Mouse (Mus musculus) stomach, embryonic 16.5 days (tissue): ENCODE measurements around the gene Nup35. TPM values are rescaled to one million over a fixed set of nuclear protein-coding genes. Genes with fewer than 3 reads are reported as not detected.

ENCODE experiments used
- ATAC-seq: fragments of 200-750 bp; cut with Nextera tagmentation; 2 replicates; pipeline ENCODE4 v1.8.0; 2017; ENCODE audit warnings: moderate number of reproducible peaks, moderate TSS enrichment; ENCODE audit not compliant: insufficient read depth, low FRiP score
- H3K27ac ChIP-seq: fragments of 300-500 bp; sonication (generic); 2 replicates; pipeline ENCODE4 v1.5.1; 2014; ENCODE audit warnings: low read length
- H3K27me3 ChIP-seq: fragments of 300-500 bp; sonication (generic); 2 replicates; pipeline ENCODE4 v1.6.1; 2014; ENCODE audit warnings: low read length, control low read depth, mixed read lengths; ENCODE audit not compliant: control insufficient read depth, insufficient read depth
- H3K36me3 ChIP-seq: fragments of 300-500 bp; sonication (generic); 2 replicates; pipeline ENCODE4 v1.6.1; 2014; ENCODE audit warnings: low read length; ENCODE audit not compliant: control insufficient read depth, insufficient read depth
- H3K4me1 ChIP-seq: fragments of 300-500 bp; sonication (generic); 2 replicates; pipeline ENCODE4 v1.6.1; 2014; ENCODE audit warnings: low read length, control low read depth, mixed read lengths; ENCODE audit not compliant: control insufficient read depth, insufficient read depth
- H3K4me2 ChIP-seq: fragments of 300-500 bp; sonication (generic); 2 replicates; pipeline ENCODE4 v1.6.1; 2014; ENCODE audit warnings: low read depth, low read length, mixed read lengths
- H3K4me3 ChIP-seq: fragments of 300-500 bp; sonication (generic); replicated peaks from 2 replicates; pipeline ENCODE4 v1.5.1; 2014; ENCODE audit warnings: mild to moderate bottlenecking, low read length
- H3K9ac ChIP-seq: fragments of 300-500 bp; sonication (generic); 2 replicates; pipeline ENCODE4 v1.6.1; 2014; ENCODE audit warnings: low read length
- H3K9me3 ChIP-seq: fragments of 300-500 bp; sonication (generic); replicated peaks from 2 replicates; pipeline ENCODE4 v1.6.1; 2016; ENCODE audit warnings: low read length, control low read depth; ENCODE audit not compliant: control insufficient read depth
- WGBS: fragments of 180-500 bp; shearing (Covaris S2); extraction: QIAGEN DNeasy Blood & Tissue Kit; methylation state at CpG from one replicate; pipeline ENCODE4 v1.1.7; 2014; 5-methylcytosine and 5-hydroxymethylcytosine counted together
- microRNA counts: library from miRNA; unstranded; fragments of <30 nt; microRNA quantifications from one replicate; lab custom pipeline; 2016
- microRNA-seq: library from miRNA; unstranded; fragments of <30 nt; microRNA quantifications from one replicate; pipeline ENCODE4, GENCODE M21; 2016
- polyA plus RNA-seq: library from polyadenylated mRNA; unstranded; fragments of >200 nt; fragmentation: Nextera tagmentation; extraction: Ambion mirVana; gene quantifications from 2 replicates; pipeline ENCODE4 v1.2.1, GENCODE M21; 2015

Gene Nup35
- polyA plus RNA-seq, 1 experiment from 2014 or later: 37.6 TPM

DNA sequence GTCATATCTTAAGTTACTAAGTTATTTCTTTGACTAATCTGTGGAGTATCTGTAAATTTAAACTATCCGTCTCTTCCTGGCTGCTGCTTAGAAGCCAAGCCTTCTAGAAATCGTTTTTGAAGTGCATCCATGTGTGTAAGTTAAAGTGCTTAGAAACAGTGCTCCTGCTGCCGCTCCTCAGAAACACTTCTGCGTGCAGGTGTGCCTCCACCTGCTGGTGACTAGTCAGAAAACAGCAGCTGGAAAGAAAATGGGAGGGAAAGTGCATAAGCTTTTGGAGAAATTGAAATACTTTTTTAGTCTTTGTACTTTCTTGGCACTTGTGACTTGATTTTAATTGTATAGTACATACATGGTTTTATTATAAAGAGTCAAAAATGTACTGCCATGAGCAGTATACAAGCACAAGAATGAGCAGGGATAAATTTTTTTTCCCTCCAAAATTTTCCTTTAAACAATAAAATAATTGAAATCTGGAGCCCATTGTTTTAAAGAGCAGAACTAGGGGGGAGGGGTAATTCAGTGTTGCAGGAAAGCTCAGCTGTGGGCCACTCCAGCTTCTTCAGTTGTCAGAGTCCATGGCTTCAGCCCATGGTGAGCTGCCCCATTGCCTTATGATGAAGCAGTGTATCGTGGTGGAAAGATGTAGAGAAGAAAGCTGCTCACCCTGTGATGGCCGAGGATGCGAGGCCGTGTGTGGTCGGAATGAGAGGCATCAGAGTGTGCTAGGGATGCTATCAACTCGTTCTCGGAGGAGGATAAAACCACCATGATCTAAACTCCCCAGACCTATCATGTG is 53.0 kb downstream of the Nup35 start:
- no peak for ATAC-seq
- Histone ChIP-seq H3K4me3 (no peak overlapping the region), H3K4me2 (no peak overlapping the region), H3K36me3 (no peaks in the 10 kb centered on the region), H3K27me3 (no peaks in the 10 kb centered on the region), H3K9me3 (no peaks in the 10 kb centered on the region), H3K9ac (no peak overlapping the region), H3K27ac (no peak overlapping the region), H3K4me1 (no peaks in the 10 kb centered on the region)
- WGBS: 77% methylated on average over 11 of the region's 11 CpGs

DNA sequence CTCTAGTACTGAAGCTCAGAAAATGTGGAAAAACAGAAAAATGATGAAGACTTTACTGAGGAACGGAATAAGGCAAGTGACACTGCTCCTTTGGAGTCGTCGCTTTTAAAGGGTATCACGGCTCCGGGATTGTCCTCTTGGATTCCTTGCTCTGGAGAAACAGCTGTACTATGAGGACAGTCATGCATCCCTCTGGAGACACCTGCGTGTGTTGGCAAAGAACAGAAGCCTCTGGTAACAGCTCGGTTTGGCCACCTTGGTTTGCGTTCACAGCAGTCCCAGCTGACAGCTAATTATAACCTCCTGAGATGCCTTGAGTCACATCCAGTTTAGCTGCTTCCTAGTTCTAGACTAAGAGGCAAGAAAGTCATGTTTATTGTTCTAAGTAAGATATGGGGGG is 61.8 kb downstream of the Nup35 start:
- Histone ChIP-seq H3K9ac (no peak overlapping the region), H3K27me3 (no peaks in the 10 kb centered on the region), H3K36me3 (no peaks in the 10 kb centered on the region), H3K4me2 (no peak overlapping the region), H3K27ac (no peak overlapping the region), H3K4me1 (no peaks in the 10 kb centered on the region), H3K9me3 (no peaks in the 10 kb centered on the region), H3K4me3 (no peak overlapping the region)
- no peak for ATAC-seq
- 84% methylated on average over 8 of the region's 8 CpGs for WGBS

DNA sequence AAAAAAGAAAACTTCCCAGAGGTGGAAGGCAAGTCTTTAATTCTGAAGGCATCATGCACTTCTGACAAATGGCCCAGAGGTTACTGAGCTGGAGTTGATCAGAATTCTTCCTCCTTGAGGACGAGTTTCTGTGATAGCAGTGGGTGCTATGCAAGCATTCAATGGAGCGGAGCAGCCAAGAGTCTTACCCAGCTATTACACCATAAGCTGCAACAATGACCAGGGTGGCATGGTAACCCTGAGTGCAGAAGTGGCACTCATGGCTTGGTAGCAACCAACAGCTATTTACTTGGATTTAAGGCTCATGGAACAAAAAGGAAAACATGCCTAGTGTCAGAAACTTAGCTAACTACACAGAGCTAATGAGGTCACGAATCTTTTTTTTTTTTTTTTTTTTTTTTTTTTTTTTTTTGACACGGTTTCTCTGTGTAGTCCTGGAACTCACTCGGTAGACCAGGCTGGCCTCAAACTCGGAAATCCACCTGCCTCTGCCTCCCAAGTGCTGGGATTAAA is 66.7 kb downstream of the Nup35 start:
- Histone ChIP-seq H3K4me2 (no peak overlapping the region), H3K9ac (no peak overlapping the region), H3K4me3 (no peak overlapping the region), H3K4me1 (no peaks in the 10 kb centered on the region), H3K27ac (no peak overlapping the region), H3K27me3 (no peaks in the 10 kb centered on the region), H3K9me3 (no peaks in the 10 kb centered on the region), H3K36me3 (no peaks in the 10 kb centered on the region)
- ATAC-seq: no peak
- 78% methylated on average over 6 of the region's 6 CpGs for WGBS

DNA sequence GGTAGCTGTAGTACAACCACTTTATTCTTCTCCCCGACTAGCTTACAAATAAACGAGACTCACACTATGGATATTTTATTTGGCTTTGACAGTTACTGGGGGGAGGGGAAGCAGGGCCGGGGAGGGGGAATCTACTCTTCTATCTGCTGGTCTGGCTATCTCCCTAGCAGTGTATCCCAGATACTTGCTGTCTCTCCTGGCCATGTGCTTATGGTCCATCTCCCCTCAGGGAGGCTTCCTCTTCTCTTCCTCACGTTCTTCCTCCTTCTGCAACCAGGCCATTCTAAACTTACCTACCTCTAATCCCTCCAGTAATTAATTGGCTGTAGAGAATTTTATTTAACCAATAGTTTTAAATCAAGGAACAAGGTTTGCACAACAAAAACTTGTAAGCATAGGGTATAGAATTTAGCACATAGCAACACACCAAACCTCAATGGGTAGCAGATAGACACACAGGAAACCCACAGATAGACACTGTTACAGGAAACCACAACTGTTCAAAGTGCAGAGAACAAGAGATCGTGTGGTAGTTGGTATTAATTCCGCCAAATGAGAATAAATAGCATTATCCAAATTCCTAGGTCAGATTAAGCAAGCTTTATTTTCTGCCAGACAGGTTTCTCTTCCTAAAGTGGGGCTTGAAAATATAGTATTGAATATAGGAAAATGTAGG is 67.5 kb downstream of the Nup35 start:
- H3K9me3 ChIP-seq: no peaks in the 10 kb centered on the region
- no peaks in the 10 kb centered on the region for H3K27me3 ChIP-seq
- no peaks in the 10 kb centered on the region for H3K4me1 ChIP-seq
- ATAC-seq: no peak
- H3K36me3 ChIP-seq: no peaks in the 10 kb centered on the region
- H3K4me2 ChIP-seq: no peak overlapping the region
- H3K4me3 ChIP-seq: no peak overlapping the region
- 72% methylated on average over 6 of the region's 6 CpGs for WGBS
- no peak overlapping the region for H3K27ac ChIP-seq
- H3K9ac ChIP-seq: no peak overlapping the region

DNA sequence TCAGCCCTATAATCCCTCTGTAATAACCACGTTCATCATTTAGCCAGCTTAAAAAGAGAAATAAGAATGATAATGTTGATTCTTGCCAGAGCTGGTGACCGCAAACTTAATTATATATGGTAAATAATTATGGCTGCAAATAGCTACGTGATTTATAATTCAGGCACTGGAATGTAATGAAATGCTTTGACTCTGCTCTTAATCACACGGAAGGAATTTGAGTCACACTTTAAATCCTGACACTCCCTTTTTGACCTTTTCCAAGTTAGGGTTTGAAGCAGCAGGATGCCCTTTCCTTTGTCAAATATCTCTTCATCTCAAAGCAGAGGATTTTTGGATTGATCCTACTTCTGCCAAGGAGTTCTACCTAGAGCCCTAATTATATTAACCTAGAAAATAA is 71.2 kb downstream of the Nup35 start:
- no peak for ATAC-seq
- 45% methylated on average over 4 of the region's 4 CpGs for WGBS
- Histone ChIP-seq H3K27me3 (no peaks in the 10 kb centered on the region), H3K4me3 (no peak overlapping the region), H3K27ac (no peak overlapping the region), H3K9me3 (no peaks in the 10 kb centered on the region), H3K36me3 (no peaks in the 10 kb centered on the region), H3K9ac (no peak overlapping the region), H3K4me1 (no peaks in the 10 kb centered on the region), H3K4me2 (no peak overlapping the region)

DNA sequence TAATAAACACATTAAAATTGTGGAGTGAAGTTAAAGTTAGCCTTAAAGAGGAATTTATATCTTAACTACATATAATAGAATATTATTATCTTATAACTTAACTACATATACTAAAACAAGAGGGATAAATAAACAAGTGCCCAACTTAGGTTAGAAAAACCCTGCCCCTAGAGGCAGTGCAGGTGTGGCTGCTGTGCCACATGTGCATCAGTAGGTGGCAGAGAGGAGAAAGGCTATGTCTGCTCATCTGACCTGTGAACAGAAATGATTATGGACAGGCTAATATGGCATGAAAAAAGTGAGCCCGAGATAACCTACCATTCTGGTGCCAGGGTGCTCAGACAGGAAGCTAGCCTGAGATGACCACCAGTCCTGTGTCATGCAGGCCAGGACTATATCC is 90.4 kb downstream of the Nup35 start:
- Histone ChIP-seq H3K4me1 (no peaks in the 10 kb centered on the region), H3K27ac (no peak overlapping the region), H3K27me3 (no peaks in the 10 kb centered on the region), H3K36me3 (no peaks in the 10 kb centered on the region), H3K4me2 (no peak overlapping the region), H3K9ac (no peak overlapping the region), H3K9me3 (no peaks in the 10 kb centered on the region), H3K4me3 (no peak overlapping the region)
- ATAC-seq: no peak
- 72% methylated on average over 1 of the region's 1 CpGs for WGBS

MicroRNAs within 50 kb of the gene (microRNA counts, 519-probe panel; counts per million panel counts)
- 1,681 counts per million, percentile 26 among the panel's probes with 10 or more counts for microRNA mmu-miR-684 (lab: Ali Mortazavi, UCI)

Small RNA genes within 50 kb of the gene (microRNA-seq; reads per million reads assigned to microRNA genes)
- gene Mir684-1: not detected

Other genes starting within 250 kb of the Nup35 start
- 3.8 and 6.5 TPM in 2 replicates for gene Frzb, start 169.6 kb upstream of the Nup35 start, polyA plus RNA-seq
- gene Nckap1, start 35.9 kb upstream of the Nup35 start, polyA plus RNA-seq: 43.8 and 43.9 TPM in 2 replicates
- gene Dusp19, start 191 bp upstream of the Nup35 start, polyA plus RNA-seq: 15.4 and 16.7 TPM in 2 replicates